Mouse (Mus musculus): ENCODE measurements around the gene Celf2.

DNA sequence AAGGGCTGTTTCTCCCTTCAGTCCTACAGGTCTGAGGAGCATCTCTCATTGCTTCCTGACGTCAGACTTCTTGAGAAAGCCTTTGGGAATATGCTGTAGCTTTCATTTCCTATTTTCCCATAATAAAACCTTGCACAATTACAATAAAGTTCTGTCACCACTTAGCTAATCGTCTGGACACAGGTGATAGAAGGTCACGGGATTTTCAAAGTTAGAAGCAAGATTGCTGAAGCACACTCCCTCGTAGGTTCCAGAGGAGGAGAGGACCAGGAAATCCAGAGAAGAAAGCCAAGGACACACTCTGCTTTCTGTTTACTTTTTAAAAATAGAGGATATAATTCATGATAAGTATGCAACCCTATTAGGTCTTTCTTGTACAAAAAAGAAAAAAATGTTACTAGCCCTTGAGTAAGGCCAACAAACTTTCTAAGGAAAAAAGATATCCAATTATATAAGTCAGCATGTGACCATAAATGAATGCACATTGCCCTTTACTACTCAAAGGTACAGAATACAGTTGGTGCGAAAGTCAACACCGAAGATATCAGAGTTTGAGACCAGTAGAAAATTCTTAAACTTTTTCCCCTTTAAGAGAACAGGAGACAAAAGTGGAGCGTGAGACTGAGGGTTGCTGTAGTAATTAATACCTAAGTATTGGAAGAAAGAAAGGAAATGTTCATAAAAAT, 924.2 kb downstream of the Celf2 start:
- no peak for TF ChIP-seq CTCF (IDR thresholded peaks at IDR 0.05; ENCODE audit: extremely low read depth, insufficient read depth, insufficient read length, insufficient replicate concordance)
- TF ChIP-seq POLR2A (IDR thresholded peaks at IDR 0.05; ENCODE audit: low read depth, low read length), result no peak
